Mouse (Mus musculus): ENCODE data around the gene Pcbd2. TPM values are rescaled to one million over a fixed set of nuclear protein-coding genes. Genes with fewer than 3 reads are reported as not detected.

Gene Pcbd2
- total and polyA plus RNA-seq, 3 experiments, result 32.0 to 69.4 TPM; not detected in 1

GRCm38 (mm10) chr13:55727839-55728238, 671 bp downstream of the Pcbd2 start (continued):
- TF ChIP-seq CHD2 (IDR thresholded peaks at IDR 0.05; ENCODE audit: low read length) (no peak), CHD1 (IDR thresholded peaks at IDR 0.05; ENCODE audit: low read depth, low read length) (0 out of 2 replicates have a peak, but pooled peaks have one; percentile 18), E2F4 (IDR thresholded peaks at IDR 0.05; ENCODE audit: borderline replicate concordance, low read depth, low read length) (no peak), GABPA (IDR thresholded peaks at IDR 0.05; ENCODE audit: low read depth, low read length) (no peak), ZC3H11A (IDR thresholded peaks at IDR 0.05; ENCODE audit: low read depth, low read length) (peak; percentile 54), TCF12 (IDR thresholded peaks at IDR 0.05; ENCODE audit: low read depth, low read length) (peak; percentile 39; the same call in 1 of the 2 replicates), MEF2A (IDR thresholded peaks at IDR 0.05; ENCODE audit: extremely low read depth, insufficient replicate concordance, low read depth, low read length, poor library complexity, severe bottlenecking) (no peak), SMC3 (IDR thresholded peaks at IDR 0.05; ENCODE audit: low read depth, low read length) (peak; percentile 70), RCOR1 (IDR thresholded peaks at IDR 0.05; ENCODE audit: low read depth, low read length) (no peak), UBTF (IDR thresholded peaks at IDR 0.05; ENCODE audit: borderline replicate concordance, insufficient read depth, low read depth, low read length) (no peak), JUND (IDR thresholded peaks at IDR 0.05; ENCODE audit: low read depth, low read length) (no peak), POLR2AphosphoS2 (IDR thresholded peaks at IDR 0.05; ENCODE audit: low read length) (no peak), MAZ (IDR thresholded peaks at IDR 0.05; ENCODE audit: low read depth, low read length) (peak; percentile 41; the same call in 1 of the 2 replicates)

GRCm38 (mm10) chr13:55730716-55731115, 3.5 kb downstream of the Pcbd2 start:
- Histone ChIP-seq H3K4me3 (ENCODE audit: control insufficient read depth in 1 of 2, insufficient read depth in 1 of 2, low read depth in 2 of 2, low read length in 2 of 2) (no peak overlapping the region), H3K9me3 (replicated peaks; ENCODE audit: insufficient read depth, low read length) (no peaks in the 10 kb centered on the region), H3K79me2 (ENCODE audit: control insufficient read depth, insufficient read depth, low read length, poor library complexity) (peaks cover 9% of the 10 kb centered on the region; the same call in 1 of the 2 replicates), H3K36me3 (ENCODE audit: control insufficient read depth in 1 of 2, insufficient read depth in 2 of 2, low read length in 2 of 2) (peaks cover 0 to 2% of the 10 kb centered on the region in 2 experiments; a peak in 2 of 4 replicates), H3K9ac (ENCODE audit: control insufficient read depth, low read depth, low read length, poor library complexity, severe bottlenecking) (no peak overlapping the region), H3K4me1 (ENCODE audit: control insufficient read depth in 1 of 2, insufficient read depth in 2 of 2, low read length in 2 of 2) (peaks cover 0 to 3% of the 10 kb centered on the region in 2 experiments; a peak in 2 of 4 replicates), H3K27ac (ENCODE audit: control insufficient read depth, low read depth, low read length) (no peak overlapping the region), H3K27me3 (ENCODE audit: control insufficient read depth in 1 of 2, insufficient read depth in 2 of 2, low read length in 2 of 2) (no peaks in the 10 kb centered on the region)
- DNase-seq (ENCODE audit: low read depth, low spot score), result no peak
- no peak for TF ChIP-seq POLR2AphosphoS2 (IDR thresholded peaks at IDR 0.05; ENCODE audit: low read length)
- TF ChIP-seq SMC3 (IDR thresholded peaks at IDR 0.05; ENCODE audit: low read depth, low read length), result no peak
- TF ChIP-seq POLR2AphosphoS5 (IDR thresholded peaks at IDR 0.05; ENCODE audit: borderline replicate concordance, low read depth, low read length), result no peak
- no peak for TF ChIP-seq RCOR1 (IDR thresholded peaks at IDR 0.05; ENCODE audit: low read depth, low read length)
- no peak for TF ChIP-seq EP300 (IDR thresholded peaks at IDR 0.05; ENCODE audit: low read depth in 1 of 2, low read length in 2 of 2)
- TF ChIP-seq ZNF384 (IDR thresholded peaks at IDR 0.05; ENCODE audit: low read depth, low read length), result no peak
- no peak for TF ChIP-seq KAT2A (conservative IDR thresholded peaks at IDR 0.05; ENCODE audit: low read depth, low read length)
- TF ChIP-seq UBTF (IDR thresholded peaks at IDR 0.05; ENCODE audit: borderline replicate concordance, insufficient read depth, low read depth, low read length), result no peak
- TF ChIP-seq MAFK (IDR thresholded peaks at IDR 0.05; ENCODE audit: borderline replicate concordance, low read depth, low read length), result no peak
- no peak for TF ChIP-seq MAZ (IDR thresholded peaks at IDR 0.05; ENCODE audit: low read depth, low read length)
- no peak for TF ChIP-seq USF2 (IDR thresholded peaks at IDR 0.05; ENCODE audit: borderline replicate concordance in 1 of 2, insufficient read depth in 1 of 2, low read depth in 1 of 2, low read length in 2 of 2)
- no peak for TF ChIP-seq HCFC1 (IDR thresholded peaks at IDR 0.05; ENCODE audit: low read depth, low read length)
- TF ChIP-seq CTCF (IDR thresholded peaks at IDR 0.05 in 2 of 3, conservative IDR thresholded peaks at IDR 0.05 in 1 of 3; ENCODE audit: control insufficient read depth in 1 of 3, insufficient read depth in 1 of 3, low read depth in 2 of 3, low read length in 3 of 3, poor library complexity in 1 of 3, severe bottlenecking in 1 of 3), result no peak
- TF ChIP-seq JUND (IDR thresholded peaks at IDR 0.05; ENCODE audit: low read depth, low read length), result no peak
- no peak for TF ChIP-seq ETS1 (IDR thresholded peaks at IDR 0.05; ENCODE audit: low read depth, low read length)
- TF ChIP-seq ZMIZ1 (IDR thresholded peaks at IDR 0.05; ENCODE audit: low read depth, low read length), result no peak

All from MEL (cell line).